Mouse (Mus musculus) heart, adult 9 months (tissue): ENCODE results near the gene Ankrd26.
"Not testable (repeated sequence)": the region's sequence is repeated elsewhere in the genome, so short reads cannot be mapped to it uniquely, and the experiment has no call there.

ENCODE experiments used
- DNase-seq, 2 experiments: peaks; one replicate each; pipeline ENCODE4 v3.0.0; 2022; ENCODE audit warnings: low spot score in 2 of 2

Ankrd26 gene

DNA sequence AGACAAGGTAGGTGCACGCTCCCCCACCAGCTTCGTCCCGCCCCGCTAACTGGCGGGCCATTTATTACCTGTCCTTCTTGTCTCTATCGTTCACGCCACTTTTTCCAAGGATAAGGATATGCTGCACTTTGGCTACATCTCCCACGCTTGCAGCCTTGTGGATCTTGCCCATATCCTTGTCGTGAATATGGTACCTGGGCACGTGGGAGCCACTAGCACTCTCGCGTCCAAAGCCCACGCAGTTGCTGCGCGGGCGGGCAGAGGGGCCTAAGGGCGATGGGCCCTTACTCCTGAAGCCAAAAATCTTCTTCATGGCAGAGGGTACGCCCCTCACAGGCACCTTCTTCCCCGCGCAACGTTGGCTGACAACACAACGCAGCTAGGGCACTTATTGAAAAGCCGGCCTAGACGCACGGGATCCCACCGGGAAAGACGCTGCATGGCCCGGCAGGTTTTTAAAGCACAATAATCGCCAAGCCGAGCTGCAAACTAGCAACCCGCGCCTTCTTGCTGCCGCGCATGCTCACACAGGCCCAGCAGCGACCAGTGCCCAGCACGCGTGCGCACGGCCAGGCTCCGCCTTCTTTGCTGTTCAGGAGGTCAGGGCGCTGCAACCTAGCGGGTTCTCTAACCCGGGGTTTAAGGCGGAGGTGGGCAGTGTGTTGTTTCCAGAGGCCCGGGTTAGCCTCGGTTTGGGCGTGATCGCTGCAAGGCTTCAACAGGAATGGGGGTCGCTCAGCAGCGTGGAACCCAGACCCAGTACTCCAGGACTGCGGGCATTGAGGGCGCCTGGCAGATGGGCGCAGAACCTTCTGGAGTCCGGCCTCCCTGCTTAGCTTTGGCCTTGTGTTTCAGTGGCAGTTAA lies at the start of gene Ankrd26:
Gene Ankrd26, minus strand, starts transcription at position 482 of the 865 bp plus-strand sequence.
- peak; percentile 94 for DNase-seq

DNA sequence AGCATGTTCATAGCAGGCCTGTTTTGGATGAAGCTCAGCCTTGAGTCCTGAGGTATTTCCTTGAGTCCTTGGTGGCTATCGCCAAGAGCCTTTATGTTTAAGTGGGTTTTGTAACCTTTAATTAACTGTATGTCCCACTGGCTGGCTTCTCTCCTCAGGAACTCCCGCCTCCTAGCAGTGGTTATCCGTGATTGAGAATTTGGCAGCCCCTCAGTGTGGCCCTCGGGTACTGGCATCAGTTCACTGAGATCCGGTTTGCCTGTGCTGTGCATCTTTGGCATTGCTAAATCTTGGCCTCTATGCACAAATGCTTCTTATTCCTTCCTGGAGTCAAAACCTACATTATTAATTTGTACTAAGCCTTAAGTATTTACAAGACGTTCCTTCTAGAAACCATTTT lies 46.9 kb upstream of the Ankrd26 start:
- no peak for DNase-seq

DNA sequence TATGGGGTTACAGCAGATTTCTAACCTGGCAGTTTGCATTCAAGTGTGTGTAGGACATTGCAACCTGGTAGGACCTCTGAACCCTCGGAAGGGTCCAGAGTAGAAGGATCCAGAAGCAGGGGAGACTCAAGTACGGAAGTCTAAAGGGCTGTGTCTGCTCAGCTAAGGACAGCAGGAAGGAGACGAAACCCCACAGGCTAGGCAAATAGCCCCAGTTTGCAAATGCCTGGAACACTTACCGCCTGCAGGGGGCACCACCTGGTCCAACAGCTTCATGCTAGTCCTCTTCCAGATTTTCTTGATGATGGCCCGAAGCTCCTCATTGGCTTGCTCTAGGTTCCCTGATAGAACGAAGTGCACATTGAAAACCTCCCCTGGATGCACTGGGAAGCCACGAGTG lies 43.9 kb upstream of the Ankrd26 start:
- DNase-seq = no peak

DNA sequence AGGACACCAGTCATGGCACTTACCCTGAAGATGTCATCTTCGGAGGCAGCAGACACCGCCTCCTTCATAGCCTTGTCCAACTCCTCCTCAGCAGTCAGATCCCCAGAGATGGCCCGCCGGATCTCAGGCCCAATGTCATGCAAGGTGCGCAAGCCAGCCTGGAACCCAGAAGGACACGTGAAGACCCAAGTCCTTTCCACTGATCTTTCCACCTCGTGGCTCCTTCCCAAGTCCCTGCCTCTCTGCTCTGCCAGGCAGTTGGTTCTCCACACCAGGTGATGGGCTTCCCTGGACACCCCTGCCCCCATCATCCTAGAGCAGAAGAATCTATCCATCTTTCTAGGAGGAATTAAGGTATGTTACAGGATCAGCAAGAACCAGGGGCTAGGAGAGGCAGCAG lies 41.8 kb upstream of the Ankrd26 start:
- no peak for DNase-seq

DNA sequence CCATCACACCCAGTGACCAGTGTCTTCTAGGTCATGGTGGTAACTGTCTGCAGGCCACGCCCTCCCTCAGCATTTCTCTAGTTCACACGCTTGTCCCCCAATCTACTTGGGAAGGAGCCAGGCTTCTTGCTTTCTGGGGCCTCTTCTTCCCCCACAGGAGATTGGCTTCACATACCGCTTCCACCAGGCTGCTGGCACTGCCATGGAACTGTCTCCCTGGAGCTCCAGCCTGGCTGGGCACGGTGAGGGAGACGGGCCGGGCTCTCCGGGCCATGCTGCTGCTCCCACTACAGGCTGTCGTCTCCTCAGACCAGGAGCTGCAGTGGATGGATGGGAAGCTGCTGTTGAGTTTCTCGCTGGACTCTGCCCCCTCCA lies 33.6 kb upstream of the Ankrd26 start:
- DNase-seq = no peak

DNA sequence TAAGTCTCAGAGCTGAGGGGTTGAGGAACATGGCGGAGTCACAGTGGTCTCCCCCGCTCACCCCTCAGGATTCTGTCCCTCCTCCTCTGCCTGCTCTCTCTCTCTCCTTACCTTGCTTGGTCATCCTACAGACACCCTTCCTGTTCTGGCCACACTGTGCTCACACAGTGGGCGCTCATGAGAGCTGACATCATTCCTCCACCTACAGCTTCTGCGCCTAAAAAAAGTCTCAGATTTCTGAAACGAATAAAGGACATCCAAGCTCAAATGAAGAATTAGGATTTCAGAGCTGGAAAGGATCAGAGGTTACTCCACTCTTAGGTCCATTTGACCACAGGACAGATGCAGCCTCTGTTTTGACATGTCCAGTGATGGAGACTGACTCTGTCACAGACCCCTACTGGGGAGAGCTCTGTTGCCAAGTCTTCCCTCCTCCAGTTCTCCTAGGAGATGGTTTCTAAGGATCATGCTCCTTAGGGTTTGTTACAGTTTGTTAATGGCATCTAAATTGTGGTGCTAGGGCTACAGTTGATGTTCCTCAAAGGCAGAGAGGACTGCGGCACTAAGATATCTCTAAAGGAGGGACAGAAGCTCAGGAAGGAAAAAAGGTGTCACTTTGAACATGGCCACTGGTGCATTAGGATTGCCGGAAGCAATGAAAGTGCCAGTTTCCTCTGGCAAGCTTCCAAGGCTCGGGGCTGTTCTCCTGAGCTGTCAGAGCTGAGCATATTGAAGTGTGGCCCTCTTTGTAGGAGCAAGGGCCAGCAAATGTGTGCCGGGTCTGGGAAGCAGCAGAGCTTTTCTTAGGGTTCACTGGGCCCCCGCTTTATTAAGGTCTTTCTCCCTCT lies 33.0 kb upstream of the Ankrd26 start:
- DNase-seq = no peak

DNA sequence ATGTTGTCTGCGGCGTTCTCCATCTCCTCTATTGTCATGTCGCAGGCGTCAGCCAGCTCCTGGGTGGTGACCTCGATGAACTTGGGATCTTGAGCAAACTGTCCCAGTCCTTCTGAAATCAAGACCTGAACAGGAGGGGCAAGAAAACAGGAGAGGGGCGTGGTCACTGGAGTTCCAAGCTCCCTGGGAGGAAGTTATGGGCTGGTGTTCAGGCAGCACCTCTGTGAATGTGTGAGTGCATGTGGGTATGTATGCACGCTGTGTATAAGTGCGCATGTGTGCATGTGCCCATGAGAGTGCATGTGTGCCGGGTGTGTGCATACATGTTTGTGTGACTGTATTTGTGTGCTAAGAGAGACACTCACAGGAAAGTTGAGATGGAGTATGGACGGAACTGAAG lies 32.0 kb upstream of the Ankrd26 start:
- DNase-seq = no peak

DNA sequence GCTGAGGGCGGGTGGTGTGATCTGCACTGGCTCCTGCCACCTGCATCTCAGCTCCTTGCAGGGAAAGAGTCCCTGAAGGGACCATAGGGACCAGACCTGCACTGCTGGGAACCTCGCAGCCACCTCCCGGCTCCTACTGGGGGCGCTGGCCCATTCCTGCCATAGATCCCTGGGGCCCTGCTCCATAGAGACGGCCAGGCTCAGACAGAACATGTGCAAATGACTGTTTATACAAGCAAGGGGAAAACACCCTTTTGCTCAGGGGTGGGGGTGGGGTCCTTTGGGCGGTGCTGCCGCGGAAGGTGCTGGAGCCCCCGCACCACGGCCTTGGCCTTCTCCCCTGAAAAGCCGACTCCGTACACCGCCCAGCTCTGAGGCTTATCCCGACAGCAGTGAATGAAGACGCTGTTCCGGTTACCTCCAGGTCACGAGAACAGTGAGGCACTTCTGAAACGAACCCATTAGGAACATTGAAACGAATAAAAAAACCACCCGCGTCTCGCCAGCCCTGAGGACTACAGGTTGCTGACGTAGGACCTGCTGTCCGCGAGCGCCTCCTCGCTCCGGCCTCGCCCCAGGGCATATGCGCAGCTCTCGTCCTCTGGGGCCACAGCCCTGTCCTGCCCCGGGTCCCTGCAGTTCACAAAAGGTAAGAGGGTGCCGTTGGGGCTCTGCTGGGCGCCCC lies 31.5 kb upstream of the Ankrd26 start:
- no peak for DNase-seq

DNA sequence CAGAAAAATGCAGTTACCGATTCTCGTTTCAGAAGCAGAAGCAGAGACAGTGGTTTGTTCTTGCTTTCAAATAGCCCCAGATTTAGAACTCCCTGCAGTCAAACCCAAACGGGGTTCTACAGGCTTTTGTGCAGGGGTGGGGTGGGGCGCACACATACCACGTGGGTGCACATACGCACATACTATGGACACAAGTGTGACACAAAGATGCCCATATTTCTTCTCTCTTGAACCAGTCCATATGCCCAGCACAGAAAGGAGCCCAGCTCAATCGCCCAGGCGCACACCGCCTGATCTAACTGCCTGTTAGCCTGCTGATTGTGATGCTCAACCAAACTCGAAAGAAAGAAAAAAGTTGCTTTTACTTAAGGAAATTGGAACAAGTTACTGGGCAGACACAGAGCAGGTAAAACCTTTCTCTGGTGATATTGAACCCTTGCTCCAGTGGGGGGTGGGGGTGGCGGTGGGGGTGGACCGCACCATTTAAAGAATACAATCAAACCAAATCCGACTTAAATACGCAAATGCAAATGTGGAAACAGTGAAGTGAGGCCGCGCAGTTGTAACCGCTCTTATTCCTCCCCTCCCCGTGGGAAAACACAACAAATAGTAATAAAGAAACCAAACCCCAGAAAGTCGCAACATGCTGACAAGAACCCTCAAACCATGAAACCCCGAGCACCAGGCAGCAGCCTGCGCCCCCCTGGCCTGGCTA lies 30.8 kb upstream of the Ankrd26 start:
- no peak for DNase-seq

DNA sequence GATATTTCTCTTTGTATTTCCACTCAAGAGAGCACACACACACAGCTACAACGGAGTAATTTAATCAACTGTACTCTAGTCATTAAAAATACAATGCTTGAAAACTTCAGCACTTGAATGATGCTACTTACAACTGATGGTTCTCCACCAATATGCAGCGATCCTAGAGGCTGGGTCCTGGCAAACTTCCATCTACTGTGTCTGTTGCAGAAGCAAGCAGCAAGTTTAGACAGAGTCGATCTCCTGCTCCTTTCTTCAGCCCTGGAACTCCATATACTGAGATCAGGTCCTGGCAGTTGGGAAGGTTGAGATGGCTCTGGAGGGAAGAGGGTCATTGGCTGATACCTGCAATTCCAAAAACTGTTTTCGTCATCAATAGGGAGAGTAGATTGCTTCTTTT lies 16.7 kb upstream of the Ankrd26 start:
- DNase-seq = not testable (repeated sequence)

DNA sequence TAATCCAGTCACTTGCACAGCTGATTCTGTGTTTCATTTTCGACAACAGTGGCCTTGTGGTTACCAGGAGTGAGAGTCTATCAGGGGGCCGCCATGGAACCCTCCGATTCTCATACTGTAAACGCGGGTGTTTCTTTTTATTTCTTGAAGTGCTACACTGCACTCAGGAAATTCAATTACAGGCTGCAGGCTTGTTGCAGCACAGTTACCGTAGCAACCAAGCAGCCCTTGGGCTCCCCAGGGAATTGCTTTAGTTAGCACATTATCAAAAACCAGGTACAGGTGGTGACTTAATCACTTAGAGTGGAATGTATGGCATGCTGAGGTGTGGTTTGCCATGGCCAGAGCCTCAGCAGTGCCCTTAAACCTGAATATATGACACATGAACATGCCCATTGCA lies 12.3 kb upstream of the Ankrd26 start:
- DNase-seq = no peak

DNA sequence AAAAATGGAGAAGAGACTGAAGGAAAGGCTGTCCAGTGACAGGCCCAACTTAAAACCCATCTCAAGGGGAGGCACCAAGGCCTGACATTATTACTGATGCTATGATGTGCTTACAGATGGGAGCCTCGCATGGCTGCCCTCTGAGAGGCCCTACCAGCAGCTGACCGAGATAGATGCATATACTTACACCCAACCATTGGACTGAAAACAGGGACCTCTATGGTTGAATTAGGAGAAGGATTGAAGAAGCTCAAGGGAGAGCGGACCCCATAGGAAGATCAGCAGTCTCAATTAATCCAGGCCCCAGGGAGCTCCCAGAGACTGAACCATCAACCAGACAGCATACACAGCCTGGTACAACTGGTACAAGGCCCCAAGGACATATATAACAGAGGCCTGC lies 5.8 kb upstream of the Ankrd26 start:
- DNase-seq = no peak

DNA sequence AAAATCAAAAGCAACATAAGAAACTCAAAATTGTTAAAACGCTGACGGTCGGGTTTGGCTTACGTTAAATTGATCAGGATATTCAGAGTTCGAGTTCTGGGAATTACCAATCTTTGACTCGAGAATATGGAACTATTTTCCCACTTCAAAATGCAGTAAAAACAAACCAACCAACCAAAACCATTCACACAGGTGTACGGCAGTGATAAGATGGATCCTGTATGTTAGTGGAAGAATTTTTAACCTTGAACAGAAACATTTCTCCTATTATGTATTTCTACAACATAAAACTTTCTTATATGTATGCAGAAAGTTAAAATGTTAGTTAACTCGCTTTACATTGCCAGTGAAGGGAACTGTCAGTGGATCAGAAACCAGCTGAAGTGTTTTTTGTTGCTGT lies 801 bp downstream of the Ankrd26 start:
- no peak for DNase-seq

DNA sequence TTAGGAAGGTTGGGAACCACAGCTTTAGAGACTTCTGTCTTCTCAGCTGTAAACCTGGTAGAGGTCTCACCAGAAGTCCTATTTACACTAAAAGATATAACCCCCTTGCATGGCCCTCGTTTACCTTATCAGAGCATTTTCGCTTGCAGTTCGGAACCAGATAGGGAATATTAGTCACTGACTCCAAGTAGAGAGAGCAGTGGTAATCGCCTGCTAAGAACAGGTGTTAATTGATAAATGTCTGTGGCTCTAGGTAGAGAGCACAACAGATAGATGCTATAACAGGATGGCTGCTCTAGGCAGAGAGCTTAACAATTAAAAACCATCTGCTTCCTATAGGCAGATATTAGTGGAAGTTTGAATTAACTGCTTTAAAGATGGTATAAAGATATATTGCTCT lies 23.4 kb downstream of the Ankrd26 start:
- DNase-seq = no peak

DNA sequence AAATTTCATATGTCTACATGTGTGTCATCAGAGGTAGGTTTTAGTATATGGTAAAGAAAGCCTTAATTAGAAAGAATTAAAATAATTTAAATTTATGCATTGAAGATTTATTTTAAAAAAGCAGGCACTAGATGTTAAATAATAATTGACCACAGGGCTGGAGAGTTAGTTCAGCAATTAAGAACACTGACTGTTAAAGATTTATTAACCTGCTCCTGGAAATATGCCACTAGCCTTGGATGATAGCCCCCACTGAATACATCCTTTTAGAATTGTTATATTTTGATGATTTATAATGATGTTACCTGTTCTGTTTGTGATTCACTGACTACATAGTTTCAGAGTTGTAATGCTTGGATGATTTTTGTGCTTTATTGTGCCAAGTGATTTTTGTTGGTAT lies 24.8 kb downstream of the Ankrd26 start:
- not testable (repeated sequence) for DNase-seq

DNA sequence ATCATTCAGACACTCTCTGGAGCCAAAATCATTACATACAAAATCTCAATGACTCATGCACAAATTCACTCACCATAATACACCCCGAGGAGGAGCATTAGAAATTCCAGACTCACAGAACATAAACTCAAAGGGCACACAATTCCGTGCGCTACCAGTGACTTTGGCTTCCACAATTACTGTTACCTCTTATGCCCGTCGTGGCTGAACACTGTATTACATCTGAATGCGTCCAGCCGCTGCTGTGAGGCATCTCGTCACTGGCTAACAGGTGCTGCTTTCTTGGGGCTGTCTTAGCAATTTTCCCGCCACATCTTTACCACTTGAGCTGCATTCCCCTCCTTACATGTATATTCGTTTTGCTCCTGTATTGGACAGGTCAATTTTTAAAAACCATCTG lies 26.7 kb downstream of the Ankrd26 start:
- DNase-seq = no peak

DNA sequence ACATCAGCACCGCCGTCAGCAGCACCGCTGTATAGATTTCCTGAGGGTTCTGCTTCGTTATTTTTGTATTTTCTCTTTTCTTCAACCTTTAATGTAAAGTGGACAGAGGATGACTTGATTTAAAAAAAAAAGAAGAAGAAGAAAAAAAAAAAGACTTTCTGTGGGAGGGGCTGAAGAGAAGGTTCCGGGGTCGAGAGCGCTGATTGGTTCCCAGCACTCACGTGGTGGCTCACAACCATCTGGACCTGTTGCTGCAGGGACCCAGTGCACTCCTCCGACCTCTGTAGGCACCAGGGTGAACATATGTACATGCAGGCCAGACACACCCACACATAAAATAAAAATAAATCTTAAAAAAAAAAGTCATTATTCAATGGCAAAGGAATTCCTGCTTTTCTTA lies 28.6 kb downstream of the Ankrd26 start:
- DNase-seq = no peak

DNA sequence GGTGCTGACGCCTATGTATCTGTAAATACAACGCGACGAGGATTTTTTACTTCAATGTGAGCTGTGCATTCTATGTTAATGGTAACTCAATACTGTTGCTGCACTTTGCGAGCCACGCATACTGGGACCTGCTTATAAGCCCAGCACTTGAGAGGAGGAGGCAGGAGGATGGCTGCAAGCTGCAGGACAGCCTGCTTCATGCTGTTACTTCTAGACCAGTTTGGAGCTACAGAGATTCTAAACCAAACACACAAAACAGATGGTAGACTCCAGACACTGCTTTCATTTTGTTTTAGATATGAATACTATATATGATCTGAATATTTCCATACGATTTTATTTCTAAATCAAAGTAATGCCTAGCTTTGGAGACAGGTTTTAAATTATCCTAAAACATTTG lies 41.4 kb downstream of the Ankrd26 start:
- DNase-seq = no peak

DNA sequence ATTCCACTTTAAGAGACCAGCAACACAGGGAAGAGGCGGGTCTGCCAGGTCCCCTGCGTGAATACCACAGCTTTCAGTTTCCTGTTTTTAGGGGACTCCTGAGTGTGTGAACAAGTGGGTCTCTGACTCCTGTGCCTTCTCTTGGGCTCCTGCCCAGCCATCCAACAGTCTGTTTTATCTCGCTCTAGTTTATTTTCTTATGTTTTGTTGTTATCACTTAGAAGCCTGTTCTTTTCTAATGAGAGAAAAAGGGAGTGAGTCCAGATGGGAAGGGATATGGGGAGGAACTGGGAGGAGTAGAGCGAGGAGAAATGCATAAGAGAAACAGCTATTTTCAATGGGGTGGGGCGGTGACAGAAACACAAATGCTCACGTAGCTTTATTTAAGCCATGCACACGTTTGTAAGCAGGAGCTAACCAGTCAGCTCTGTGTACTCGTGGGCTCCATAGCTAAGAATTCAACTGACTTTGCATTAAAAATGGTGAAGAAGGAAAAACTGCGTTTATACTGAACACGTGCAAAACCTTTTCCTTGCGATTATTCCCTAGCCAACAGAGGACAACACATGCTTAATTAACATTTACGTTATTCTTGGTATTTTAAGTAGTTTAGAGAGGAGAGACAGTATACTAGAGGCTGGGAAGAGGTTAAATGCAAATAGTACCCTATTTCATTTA lies 48.6 kb downstream of the Ankrd26 start:
- no peak for DNase-seq

DNA sequence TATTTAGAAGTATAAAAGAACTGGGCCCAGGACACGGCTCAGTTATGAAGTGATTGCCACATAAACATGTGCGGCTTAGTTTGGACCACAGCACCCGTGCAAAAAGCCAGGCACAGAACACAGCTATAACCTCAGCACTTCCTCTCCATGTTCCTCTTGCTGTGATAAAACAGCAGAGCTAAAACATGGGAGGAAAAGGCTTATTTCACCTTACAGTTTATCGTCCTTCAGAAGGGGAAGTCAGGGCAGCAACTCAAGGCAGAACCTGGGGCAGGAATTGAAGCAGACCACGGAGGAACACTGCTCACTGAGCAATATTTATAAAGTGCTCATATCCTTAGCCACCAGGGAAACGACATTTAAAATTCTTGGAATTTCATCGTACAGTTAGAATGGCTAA lies 63.0 kb downstream of the Ankrd26 start:
- DNase-seq = no peak

DNA sequence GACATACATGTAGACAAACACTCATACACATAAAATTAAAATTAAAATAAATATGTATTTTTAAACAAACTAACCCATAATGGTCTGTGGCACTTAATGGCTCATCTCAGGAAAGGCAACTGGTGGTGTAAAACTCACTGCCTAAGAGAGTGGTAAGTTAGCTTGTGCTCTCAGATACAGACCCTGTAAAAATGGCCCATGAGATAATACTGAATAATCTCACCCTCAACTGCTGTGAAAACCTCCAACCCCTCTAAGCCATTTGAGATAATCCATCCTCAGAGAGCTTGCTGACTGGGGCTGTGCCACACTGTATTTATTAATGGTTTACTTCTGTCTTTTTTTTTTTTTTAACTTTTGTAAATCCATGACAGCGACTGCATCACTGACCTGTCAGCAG lies 79.9 kb downstream of the Ankrd26 start:
- DNase-seq = no peak
